Mouse (Mus musculus) fat pad, adult 2 months (tissue): ENCODE measurements around the gene Hoxc11.

Source experiments
- DNase-seq: peaks from one replicate; pipeline ENCODE4 v3.0.0-alpha.2; 2011; ENCODE audit warnings: low read depth, low spot score; ENCODE audit errors: extremely low read depth

Hoxc11 gene

DNA sequence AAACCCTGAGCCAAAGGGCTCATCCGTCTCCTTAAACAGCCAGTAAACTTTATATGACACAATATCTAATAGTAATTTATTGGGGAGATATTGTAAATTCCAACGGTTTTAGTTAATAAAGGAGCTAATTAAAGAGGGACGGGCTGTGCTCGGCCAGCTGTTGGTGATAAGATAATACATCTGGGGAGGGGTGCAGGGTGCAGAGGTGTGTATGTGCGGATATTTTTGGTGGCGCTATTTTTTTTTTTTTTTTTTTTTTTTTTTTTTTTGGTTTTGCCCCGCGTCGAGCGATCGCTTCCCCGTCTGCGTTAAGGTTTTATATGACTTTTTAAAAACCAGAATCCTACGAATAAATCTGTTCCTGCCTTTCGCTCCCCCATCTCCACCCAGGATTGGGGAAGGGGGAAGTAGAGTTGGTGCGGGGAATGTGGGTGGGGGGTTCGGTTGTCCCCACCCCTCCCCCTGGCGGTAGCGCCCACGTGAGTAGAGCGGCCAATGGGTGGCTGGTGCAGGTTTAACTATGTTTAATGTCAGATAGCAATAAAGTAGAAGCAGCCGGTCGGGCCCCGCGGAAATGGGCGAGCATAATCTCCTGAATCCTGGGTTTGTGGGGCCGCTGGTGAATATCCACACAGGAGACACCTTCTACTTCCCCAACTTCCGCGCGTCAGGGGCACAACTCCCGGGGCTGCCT is 17.8 kb upstream of the Hoxc11 start, which contains the start of gene Hoxc12:
TSS of gene Hoxc12 (plus strand) at position 479 of the 694 bp plus-strand sequence.
- no peak for DNase-seq

DNA sequence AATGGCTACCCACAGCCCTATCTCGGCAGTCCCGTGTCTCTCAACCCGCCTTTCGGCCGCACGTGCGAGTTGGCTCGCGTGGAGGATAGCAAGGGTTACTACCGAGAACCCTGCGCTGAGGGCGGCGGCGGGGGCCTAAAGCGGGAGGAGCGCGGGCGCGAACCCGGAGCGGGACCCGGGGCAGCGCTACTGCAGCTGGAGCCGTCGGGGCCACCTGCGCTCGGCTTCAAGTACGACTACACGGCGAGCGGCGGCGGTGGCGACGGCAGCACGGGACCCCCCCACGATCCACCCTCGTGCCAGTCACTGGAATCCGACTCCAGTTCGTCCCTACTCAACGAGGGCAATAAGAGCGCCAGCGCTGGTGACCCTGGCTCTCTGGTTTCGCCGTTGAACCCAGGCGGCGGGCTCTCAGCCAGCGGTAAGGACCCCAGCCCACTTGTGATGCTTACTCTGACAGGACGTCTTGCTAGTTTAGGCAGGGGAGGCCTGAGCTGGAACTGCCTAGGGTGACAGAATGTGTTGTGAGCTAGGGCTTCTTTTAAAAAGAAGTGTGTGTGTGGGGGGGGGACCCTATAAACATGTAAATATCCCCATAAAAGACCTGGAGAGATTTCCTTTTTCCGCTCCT is 17.1 kb upstream of the Hoxc11 start:
- no peak for DNase-seq

GRCm38 (mm10) chr15:102939256-102940155 is 14.7 kb upstream of the Hoxc11 start:
- no peak for DNase-seq

DNA sequence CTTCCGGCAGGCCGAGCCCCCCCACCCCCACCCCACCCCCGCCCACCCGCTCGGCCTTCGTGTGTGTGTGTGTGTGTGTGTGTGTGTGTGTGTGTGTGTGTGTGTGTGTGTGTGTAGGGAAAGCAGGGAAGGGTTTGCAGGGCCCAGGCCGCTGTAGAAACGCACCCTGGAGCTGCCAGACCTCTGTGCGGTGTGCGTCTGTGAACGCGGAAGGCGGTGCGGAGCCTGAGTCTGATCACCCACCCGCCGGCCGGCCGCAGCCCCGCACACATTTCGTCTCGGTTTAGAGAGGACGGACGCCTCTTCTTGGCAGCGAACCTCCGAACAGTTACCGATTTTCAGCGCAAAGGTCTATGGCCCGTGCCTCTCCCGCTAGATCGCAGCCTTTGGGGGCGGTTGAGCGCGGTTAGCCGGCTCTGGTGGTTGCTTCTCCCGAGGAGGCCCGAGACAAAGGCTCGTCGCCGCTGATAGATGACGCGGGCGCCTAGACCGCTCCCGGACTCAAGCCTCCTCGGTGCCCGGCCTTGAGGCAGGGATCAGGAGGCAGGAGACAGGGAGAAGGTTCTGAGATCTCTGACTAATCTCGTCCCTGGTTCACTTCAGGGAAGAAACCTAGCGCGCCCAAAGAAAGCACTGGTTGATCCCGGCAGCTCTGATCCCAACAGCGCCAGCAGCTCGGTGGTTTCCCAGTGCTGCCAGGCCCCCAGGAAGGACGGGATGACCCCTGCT is 11.3 kb upstream of the Hoxc11 start:
- DNase-seq, result no peak

DNA sequence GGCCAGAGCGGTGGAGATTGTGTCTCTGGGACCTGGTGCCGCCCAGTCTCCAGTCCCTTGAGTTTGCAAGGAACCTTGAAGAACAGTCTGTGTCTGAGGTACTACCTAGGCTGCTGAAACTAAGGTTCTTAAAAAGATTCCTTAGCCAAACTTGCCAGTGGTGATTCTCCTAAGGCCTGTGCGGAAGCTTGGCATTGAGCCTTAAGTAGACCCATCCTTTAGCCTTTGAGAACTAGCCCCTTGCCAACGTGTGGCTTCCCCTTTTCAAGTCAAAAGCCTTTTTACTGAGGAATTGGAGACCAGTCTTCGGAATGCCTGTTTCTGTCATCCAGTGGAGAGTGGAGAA is 10.8 kb upstream of the Hoxc11 start:
- DNase-seq, result no peak

DNA sequence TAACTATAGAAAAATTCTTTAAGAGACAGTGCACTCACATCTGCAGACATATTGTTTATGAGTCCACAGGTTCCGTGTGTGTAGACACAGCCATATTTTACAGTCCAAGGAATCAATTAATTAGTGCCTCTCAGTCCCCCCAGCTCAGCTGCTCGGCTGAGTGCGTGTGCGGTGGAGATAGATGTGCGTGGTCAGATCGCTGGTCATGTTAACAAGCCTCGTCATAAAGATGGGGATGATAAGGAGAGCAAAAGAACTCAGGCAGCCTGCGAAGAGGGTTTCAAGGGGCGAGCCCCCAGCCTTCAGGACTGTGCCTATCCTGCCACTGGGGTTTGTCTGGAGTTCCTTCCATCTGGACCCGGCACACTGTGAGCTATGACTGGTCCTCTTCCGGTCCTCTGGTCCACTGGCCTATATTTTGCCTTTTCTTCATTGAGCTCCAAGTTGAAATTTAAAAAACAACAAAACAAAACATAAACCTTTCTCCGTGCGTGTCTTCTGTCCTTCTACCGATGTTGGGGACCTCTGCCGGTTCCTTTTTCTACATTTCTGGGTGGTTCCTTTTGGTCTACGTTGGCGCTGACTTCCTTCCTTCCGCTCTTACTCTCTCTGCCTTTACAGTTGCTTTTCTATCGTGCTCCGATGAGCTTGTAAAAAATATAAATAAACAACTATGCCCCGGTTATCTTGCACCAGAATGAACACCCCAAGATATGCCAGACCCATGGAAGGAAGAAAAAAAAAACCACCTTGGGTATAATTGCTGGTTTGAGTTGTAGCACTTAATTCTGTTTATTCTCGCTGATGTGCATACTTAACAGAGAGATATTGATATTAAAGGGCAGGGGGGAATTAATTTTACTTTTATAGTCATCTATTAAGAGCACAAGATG is 8.8 kb upstream of the Hoxc11 start:
- DNase-seq, result no peak

DNA sequence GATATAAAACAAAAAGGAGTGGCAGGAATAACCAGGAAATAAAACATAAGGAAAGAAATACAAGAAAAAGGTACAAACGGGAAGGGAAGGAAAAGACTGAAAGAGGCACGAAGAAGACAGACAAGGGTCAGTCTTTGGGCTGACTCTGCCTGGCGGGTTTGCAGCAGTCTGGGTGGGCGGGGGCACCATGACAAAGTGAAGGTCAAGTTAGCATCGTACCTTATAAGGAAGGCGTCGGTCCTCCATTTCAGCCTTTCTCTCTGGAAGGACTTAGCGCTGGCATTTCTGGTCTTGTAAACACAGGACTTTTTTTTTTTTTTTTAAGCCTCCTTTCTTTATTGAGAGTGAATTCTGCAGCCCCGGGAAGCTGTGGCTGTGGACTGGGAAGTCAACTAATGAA is 7.0 kb upstream of the Hoxc11 start:
- DNase-seq, result no peak

GRCm38 (mm10) chr15:102948842-102949241 is 5.4 kb upstream of the Hoxc11 start:
- DNase-seq, result no peak

DNA sequence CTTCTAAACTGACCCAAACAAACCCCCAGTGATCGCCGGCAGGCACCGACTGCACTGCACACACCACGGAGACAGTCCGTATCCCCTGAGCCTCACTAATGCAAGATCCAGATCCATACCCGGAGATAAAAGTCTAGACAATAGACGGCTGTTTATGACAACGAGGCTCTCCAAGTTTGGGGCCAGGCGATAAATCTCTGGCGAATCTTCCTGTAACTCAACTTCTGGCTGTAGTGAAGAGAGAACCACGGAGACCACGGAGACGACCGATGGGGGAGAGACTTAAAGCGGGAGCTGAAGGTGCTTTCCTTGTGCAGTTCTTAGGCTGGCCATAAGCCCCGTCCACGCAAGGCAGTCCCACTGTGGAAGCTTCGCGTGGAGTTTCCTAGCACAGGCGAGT is 4.5 kb upstream of the Hoxc11 start:
- no peak for DNase-seq

DNA sequence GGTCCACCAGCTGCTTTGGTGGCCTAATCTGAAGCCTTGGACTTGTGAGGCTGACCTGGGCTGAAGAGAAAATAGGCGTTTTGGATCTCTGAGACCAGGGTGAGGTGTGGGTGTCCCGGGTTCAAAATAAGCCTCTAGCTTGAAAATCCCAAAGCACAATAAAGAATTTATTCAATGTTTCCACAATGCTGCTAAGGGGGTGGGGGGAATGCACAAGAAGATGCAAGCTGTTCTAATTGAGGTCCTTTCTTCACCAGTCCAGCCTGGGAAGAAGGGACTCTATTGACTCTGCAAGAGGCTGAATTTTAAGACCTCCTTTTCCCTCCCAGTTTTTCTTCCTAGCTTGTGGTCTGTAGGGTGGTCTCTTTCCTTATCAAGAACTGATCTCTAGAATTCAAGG is 3.4 kb upstream of the Hoxc11 start:
- DNase-seq, result no peak

DNA sequence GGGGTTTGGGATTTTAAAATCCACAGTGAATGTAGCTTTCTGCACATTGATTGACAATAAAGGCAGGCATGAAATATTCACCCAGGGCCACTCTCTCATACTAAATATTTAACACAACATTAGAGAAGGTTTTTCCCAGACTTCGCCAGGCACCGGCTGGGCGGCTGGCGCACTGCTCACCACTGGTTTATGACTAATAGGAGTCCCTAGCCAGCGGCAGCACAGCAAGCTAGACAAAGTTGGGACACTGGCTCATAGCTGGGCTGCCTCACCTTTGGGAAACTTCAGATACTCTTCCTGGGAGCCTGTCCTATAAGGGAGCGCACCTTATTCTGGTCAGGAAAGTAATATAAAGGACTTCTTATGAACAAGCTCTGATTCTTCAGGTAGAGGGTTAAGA is 666 bp upstream of the Hoxc11 start:
- DNase-seq, result no peak

GRCm38 (mm10) chr15:102955007-102955382 is 768 bp downstream of the Hoxc11 start:
- no peak for DNase-seq

- no peak for DNase-seq
These were observed 1.8 kb downstream of the Hoxc11 start for GRCm38 (mm10) chr15:102955833-102956640.

- DNase-seq, result no peak
These were observed 2.7 kb downstream of the Hoxc11 start for GRCm38 (mm10) chr15:102956906-102957305.

DNA sequence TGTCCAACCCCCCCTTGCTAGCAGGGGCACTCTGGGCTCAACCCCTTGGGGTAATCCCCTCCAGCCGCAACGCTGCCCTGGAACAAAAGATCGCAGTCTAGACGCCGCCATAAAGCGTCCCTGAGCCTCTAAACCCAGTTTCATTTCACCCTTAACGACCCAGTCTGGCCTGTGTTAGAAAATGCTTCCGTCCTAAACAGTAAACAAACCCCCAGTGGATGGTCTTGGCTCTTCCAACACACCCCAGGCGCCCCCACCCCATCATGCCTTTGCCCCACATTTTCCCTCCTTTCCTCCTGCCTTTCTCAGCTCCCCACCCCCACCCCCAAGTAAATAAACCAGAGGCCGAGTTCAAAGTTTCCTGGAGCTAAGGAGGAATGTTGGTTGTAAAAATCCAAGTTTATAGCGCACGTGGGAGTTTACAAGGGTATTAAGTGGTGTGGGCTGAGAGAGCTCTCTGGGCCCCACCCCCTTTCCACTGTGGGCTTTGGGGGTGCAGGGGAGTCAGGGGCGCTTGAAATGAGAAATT is 5.5 kb downstream of the Hoxc11 start:
- no peak for DNase-seq

GRCm38 (mm10) chr15:102961728-102962127 is 7.5 kb downstream of the Hoxc11 start:
- no peak for DNase-seq

GRCm38 (mm10) chr15:102962492-102962891 is 8.3 kb downstream of the Hoxc11 start:
- no peak for DNase-seq

DNA sequence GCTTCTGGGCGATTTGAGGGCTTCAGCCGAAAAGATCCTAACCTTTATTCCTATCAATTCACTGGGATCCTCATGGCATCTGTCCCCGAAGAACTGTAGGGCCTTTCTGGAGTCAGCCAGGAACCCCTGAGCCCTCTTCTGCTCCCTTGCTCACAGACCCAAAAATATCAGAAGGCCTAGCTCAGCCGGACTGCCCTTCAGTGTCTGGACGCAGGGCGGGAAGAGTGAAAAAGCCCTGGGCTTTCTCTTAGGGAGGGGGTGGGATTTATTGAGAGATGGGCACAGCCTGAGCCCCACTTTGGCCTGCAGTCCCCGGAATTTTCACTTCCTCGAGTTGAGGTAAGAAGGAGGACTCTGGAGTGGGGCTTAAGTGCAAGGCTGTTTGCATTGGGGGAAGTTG is 9.0 kb downstream of the Hoxc11 start:
- DNase-seq, result no peak
